Mouse (Mus musculus) ES-E14 (cell line): ENCODE measurements at regions not wholly inside any gene's neighbourhood (a gene's known extent, or its start where the extent isn't known, plus 50 kb on each side); places are given as distances from the start of the nearest gene placed in this dataset.

Source experiments
- DNase-seq: peaks from one replicate; pipeline ENCODE4 v3.0.0-alpha.2; 2013; ENCODE audit warnings: low read depth, low spot score
- H3K27ac ChIP-seq: 2 replicates; pipeline ENCODE4 v1.5.1; 2012; ENCODE audit warnings: low read depth, mild to moderate bottlenecking, low read length, moderate library complexity, mixed read lengths; ENCODE audit not compliant: poor library complexity, insufficient read depth, severe bottlenecking
- H3K36me3 ChIP-seq: 2 replicates; pipeline ENCODE4 v1.6.1; 2012; ENCODE audit warnings: mild to moderate bottlenecking, low read length, moderate library complexity, mixed read lengths; ENCODE audit not compliant: control insufficient read depth, poor library complexity, insufficient read depth, severe bottlenecking
- H3K4me1 ChIP-seq, 2 experiments: fragments of 150-350 bp in 1 of 2; sonication (generic) in 1 of 2; 2 replicates each; pipeline ENCODE4 v1.6.1; 2012; ENCODE audit warnings: low read length in 2 of 2, mild to moderate bottlenecking in 1 of 2, mixed read lengths in 1 of 2; ENCODE audit not compliant: control insufficient read depth in 2 of 2, insufficient read depth in 2 of 2, poor library complexity in 1 of 2
- H3K4me3 ChIP-seq, 2 experiments: fragments of 150-350 bp in 1 of 2; sonication (generic) in 1 of 2; 2 replicates each; pipeline ENCODE4 v1.5.1; 2012; ENCODE audit warnings: low read length in 2 of 2, low read depth in 1 of 2, mild to moderate bottlenecking in 1 of 2, mixed read lengths in 1 of 2; ENCODE audit not compliant: insufficient read depth in 1 of 2, poor library complexity in 1 of 2, severe bottlenecking in 1 of 2
- H3K9ac ChIP-seq: 2 replicates; pipeline ENCODE4 v1.6.1; 2012; ENCODE audit warnings: low read depth, mild to moderate bottlenecking, low read length, mixed read lengths; ENCODE audit not compliant: poor library complexity, insufficient read depth, severe bottlenecking
- H3K9me3 ChIP-seq: fragments of 150-350 bp; sonication (generic); 2 replicates; pipeline ENCODE4 v1.6.1; 2012; ENCODE audit warnings: low read depth, mild to moderate bottlenecking, low read length; ENCODE audit not compliant: control insufficient read depth, insufficient read depth
- CHD2 ChIP-seq: IDR thresholded peaks from 2 replicates; pipeline ENCODE4 v1.6.1; 2014; ENCODE audit warnings: mild to moderate bottlenecking, low read depth, low read length, inconsistent platforms
- HCFC1 ChIP-seq: IDR thresholded peaks from 2 replicates; pipeline ENCODE4 v1.6.1; 2012; ENCODE audit warnings: low read length, inconsistent platforms, borderline replicate concordance; ENCODE audit not compliant: insufficient read depth
- MAFK ChIP-seq: IDR thresholded peaks from 2 replicates; pipeline ENCODE4 v1.6.1; 2014; ENCODE audit warnings: mild to moderate bottlenecking, low read depth, low read length, inconsistent platforms; ENCODE audit not compliant: insufficient read depth
- ZC3H11A ChIP-seq: IDR thresholded peaks from 2 replicates; pipeline ENCODE4 v1.6.1; 2012; ENCODE audit warnings: low read depth, mild to moderate bottlenecking, inconsistent platforms, low read length, borderline replicate concordance
- ZNF384 ChIP-seq: IDR thresholded peaks from 2 replicates; pipeline ENCODE4 v1.6.1; 2012; ENCODE audit warnings: low read depth, low read length, inconsistent platforms
- in situ Hi-C, 2 experiments: fragments of 600-800 bp; cut with MboI; formaldehyde crosslinking; loops; one replicate each; pipeline ENCODE4 v1.15.1; 2025; ENCODE audit warnings: low sequenced_read_pairs in 2 of 2, inconsistent platforms in 1 of 2; ENCODE audit not compliant: unreplicated experiment in 2 of 2

DNA sequence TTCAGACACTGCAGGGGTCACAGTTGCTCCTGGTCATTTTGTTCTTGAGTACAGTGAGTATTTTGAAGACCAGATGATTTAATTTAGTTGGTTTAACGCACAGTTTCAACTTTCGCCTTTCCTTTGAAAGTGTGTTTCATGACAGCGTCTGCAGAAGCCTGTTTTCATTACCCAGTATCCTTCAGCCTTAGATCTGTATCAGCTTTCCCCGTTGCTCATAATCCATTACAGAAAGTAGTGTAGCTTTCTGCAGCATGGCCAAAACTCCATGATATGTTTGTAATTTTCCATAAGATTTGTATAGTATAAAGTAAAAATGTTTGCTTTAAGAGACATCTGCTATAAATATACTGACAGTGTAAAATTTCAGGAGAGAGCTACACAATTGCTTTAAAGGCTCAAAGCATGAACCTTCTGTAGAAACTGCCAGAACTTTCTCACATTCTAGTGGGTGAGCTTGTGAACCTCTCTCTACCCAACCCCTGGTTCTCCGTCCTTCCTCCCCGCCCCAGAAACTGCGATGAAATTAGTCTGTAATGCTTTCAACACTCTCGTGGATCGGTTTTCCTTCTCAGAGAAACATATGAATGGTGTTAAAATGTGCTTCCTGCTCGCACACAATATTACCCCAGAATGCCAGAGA, 506.6 kb upstream of the Adgrl2 start:
- H3K36me3 ChIP-seq: no peaks in the 10 kb centered on the region
- TF ChIP-seq CHD2: no peak
- TF ChIP-seq ZC3H11A: no peak
- no peak for TF ChIP-seq MAFK
- no peak for TF ChIP-seq HCFC1
- DNase-seq: no peak
- no peaks in the 10 kb centered on the region for H3K9me3 ChIP-seq
- no peak overlapping the region for H3K4me3 ChIP-seq
- in situ Hi-C loops: no loop called here
- no peak overlapping the region for H3K27ac ChIP-seq
- no peak overlapping the region for H3K9ac ChIP-seq
- no peaks in the 10 kb centered on the region for H3K4me1 ChIP-seq

DNA sequence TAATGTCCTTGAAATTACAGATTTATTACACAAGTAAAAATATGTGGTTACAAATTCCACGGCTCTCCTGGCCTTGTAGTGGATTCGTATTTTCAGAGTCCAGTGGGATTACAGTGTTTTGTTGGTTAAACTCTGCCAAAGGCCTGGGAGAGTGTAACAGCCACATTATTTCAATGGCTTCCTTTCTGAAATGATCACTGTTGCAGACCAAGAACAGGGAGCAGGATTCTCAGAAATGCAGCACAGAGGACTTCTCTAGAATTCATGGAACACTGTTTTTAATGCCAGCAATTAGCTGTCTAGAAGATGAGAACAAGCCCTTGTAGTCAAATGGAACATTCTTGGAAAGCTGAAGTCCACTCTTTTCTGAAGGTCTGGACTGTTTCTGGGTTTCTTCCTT, 505.8 kb upstream of the Adgrl2 start:
- Histone ChIP-seq H3K9me3 (no peaks in the 10 kb centered on the region), H3K27ac (no peak overlapping the region), H3K9ac (no peak overlapping the region), H3K4me3 (no peak overlapping the region), H3K36me3 (no peaks in the 10 kb centered on the region), H3K4me1 (no peaks in the 10 kb centered on the region)
- no peak for TF ChIP-seq CHD2
- in situ Hi-C loops: no loop called here
- no peak for DNase-seq

DNA sequence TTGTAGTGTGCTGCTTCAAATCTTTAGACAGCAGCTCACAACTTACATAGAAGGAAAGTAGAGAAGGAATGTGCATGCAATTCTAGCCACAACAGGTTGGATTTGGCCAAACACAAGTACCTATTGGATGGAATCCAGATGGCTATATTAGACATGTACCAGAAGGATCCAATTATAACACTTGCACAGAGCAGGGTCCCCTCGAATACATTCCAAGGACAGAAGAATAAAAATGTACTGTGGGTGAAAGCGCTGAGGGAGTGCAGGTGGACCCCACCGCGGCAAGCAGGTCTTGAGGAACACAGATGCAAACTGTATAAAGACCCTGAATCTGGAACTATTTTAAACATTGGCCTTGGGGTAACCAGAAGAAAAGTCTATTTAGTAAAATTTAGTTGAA, 497.8 kb upstream of the Adgrl2 start:
- in situ Hi-C loops: no loop called here
- no peak overlapping the region for H3K27ac ChIP-seq
- peaks cover 0 to 6% of the 10 kb centered on the region in 2 experiments; a peak in 2 of 4 replicates for H3K4me1 ChIP-seq
- no peak overlapping the region for H3K4me3 ChIP-seq
- TF ChIP-seq HCFC1: no peak
- TF ChIP-seq ZC3H11A: no peak
- TF ChIP-seq CHD2: no peak
- no peak for TF ChIP-seq ZNF384
- TF ChIP-seq MAFK: no peak
- no peaks in the 10 kb centered on the region for H3K9me3 ChIP-seq
- H3K36me3 ChIP-seq: no peaks in the 10 kb centered on the region
- H3K9ac ChIP-seq: no peak overlapping the region
- DNase-seq: no peak

DNA sequence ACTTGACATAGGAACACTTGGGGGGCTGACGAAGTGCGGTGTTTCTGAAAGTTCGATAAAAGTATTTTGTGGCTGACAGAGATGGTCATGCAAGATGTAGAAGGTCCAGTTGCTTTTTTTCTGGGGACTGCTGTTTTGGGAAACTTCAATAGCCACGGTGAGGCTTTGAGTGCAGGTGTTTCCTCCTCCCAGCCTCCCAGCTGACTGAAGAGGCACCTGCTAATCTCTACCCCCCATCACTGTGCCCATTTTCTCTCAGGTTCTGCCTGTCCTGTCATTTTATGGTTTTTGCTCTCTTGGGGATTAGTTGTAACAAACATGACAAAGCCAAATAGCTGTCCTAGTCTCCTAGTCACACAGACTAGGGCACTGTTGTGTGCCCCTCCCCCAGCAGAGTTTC, 495.1 kb upstream of the Adgrl2 start:
- H3K4me1 ChIP-seq: peaks cover 0 to 6% of the 10 kb centered on the region in 2 experiments; a peak in 2 of 4 replicates
- TF ChIP-seq ZC3H11A (no peak), HCFC1 (no peak), ZNF384 (no peak), CHD2 (no peak), MAFK (no peak)
- no peak overlapping the region for H3K27ac ChIP-seq
- H3K4me3 ChIP-seq: no peak overlapping the region
- H3K9me3 ChIP-seq: no peaks in the 10 kb centered on the region
- H3K36me3 ChIP-seq: no peaks in the 10 kb centered on the region
- DNase-seq: no peak
- in situ Hi-C loops: no loop called here
- H3K9ac ChIP-seq: no peak overlapping the region

DNA sequence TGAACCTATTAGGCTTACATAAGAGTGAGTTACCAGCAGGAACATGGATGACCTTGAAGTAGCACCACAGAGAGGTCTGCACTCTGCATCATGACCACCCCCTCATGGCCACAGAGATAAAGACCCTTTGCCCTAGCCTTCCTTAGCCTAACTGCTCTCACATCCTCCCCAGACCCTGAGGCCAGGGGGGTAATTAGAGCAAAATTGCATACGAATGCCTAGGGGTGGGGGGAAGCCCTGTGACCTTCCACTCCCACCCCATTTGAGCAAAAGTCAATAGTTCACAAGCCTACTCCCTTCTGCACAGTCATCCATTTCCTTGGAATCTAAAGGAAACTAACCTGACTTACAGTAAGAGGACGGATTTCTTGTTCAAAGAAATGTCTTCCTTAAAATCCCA, 494.0 kb upstream of the Adgrl2 start:
- peak; percentile 35 for DNase-seq
- TF ChIP-seq HCFC1 (no peak), MAFK (0 out of 2 replicates have a peak, but pooled peaks have one; percentile 27), ZC3H11A (no peak)
- no peak overlapping the region for H3K9ac ChIP-seq
- no peaks in the 10 kb centered on the region for H3K36me3 ChIP-seq
- H3K4me3 ChIP-seq: no peak overlapping the region
- peaks cover 0 to 6% of the 10 kb centered on the region in 2 experiments; a peak in 2 of 4 replicates for H3K4me1 ChIP-seq
- no peaks in the 10 kb centered on the region for H3K9me3 ChIP-seq
- in situ Hi-C loops: no loop called here
- H3K27ac ChIP-seq: peak overlapping the region; percentile 13; the same call in 1 of the 2 replicates
